Mouse (Mus musculus) lung, adult 2 months (tissue): ENCODE results near the gene Kifc3. TPM values are rescaled to one million over a fixed set of nuclear protein-coding genes. Genes with fewer than 3 reads are reported as not detected.
A peak's percentile ranks its signal among the peaks of the same experiment; 100 is the strongest.

Experiments used
- DNase-seq: peaks from one replicate; pipeline ENCODE4 v3.0.0; 2022
- H3K4me1 ChIP-seq: fragments of 200-500 bp; 2 replicates; pipeline ENCODE4 v1.6.1; 2011; ENCODE audit warnings: low read length; ENCODE audit not compliant: control insufficient read depth, insufficient read depth
- H3K4me3 ChIP-seq: fragments of 200-500 bp; replicated peaks from 2 replicates; pipeline ENCODE3; 2011; ENCODE audit warnings: low read depth, mild to moderate bottlenecking, control low read depth, low read length; ENCODE audit errors: extremely low read depth
- CTCF ChIP-seq: fragments of 200-500 bp; IDR thresholded peaks from 2 replicates; pipeline ENCODE4 v1.5.1; 2011; ENCODE audit warnings: mild to moderate bottlenecking, low read length, control low read depth; ENCODE audit not compliant: insufficient read depth
- POLR2A ChIP-seq: fragments of 200-500 bp; IDR thresholded peaks from 2 replicates; pipeline ENCODE4 v1.6.1; 2011; ENCODE audit warnings: low read depth, mild to moderate bottlenecking, control low read depth, low read length, borderline replicate concordance; ENCODE audit errors: extremely low read depth
- WGBS: fragments of 180-500 bp; shearing (Covaris S2); methylation state at CpG from one replicate; pipeline ENCODE4 v1.1.7; 2018; 5-methylcytosine and 5-hydroxymethylcytosine counted together
- polyA plus RNA-seq: library from polyadenylated mRNA; depleted of rRNA; stranded (reverse); fragments of >200 nt; gene quantifications from 2 replicates; pipeline ENCODE4 v1.2.3, GENCODE M21; 2012; rRNA removed

Gene Kifc3
- polyA plus RNA-seq, 1 experiment, result 93.2 TPM

- Histone ChIP-seq H3K4me3 (no peak overlapping the region), H3K4me1 (peaks cover 3% of the 10 kb centered on the region; the same call in 1 of the 2 replicates)
- DNase-seq, result no peak
- no peak for TF ChIP-seq CTCF
- no peak for TF ChIP-seq POLR2A
- WGBS, result 37% methylated on average over 6 of the region's 6 CpGs
Measured at GRCm38 (mm10) chr8:95059812-95060533, 142.6 kb downstream of the Kifc3 start.

- WGBS, result 60% methylated on average over 6 of the region's 6 CpGs
- TF ChIP-seq POLR2A (no peak), CTCF (no peak)
- H3K4me1 ChIP-seq, result peaks cover 3% of the 10 kb centered on the region; the same call in 1 of the 2 replicates
- DNase-seq, result no peak
- H3K4me3 ChIP-seq, result no peak overlapping the region
Measured at GRCm38 (mm10) chr8:95058661-95059060, 144.0 kb downstream of the Kifc3 start.

DNA sequence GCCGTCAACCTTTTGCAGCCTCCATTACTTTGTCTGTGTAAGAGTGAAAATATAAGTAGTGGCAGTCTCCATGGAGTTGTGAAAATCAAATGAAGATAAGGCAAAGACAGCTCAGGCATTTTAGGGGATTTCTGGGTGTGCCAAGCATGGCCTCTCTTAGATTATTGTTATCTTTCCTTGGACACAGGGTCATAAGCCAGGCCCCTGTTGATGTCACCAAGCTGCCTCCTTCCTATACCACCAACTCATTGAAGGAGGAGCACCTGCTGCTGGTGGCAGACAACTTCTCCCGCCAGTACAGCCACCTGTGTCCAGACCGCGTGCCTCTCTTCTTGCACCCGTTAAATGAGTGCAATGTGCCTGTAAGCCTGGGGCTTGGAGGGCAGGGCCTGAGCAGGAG is 146.2 kb downstream of the Kifc3 start:
- 71% methylated on average over 5 of the region's 5 CpGs for WGBS
- no peak for DNase-seq
- Histone ChIP-seq H3K4me3 (no peak overlapping the region), H3K4me1 (peaks cover 3% of the 10 kb centered on the region; the same call in 1 of the 2 replicates)
- no peak for TF ChIP-seq POLR2A
- no peak for TF ChIP-seq CTCF

GRCm38 (mm10) chr8:95054927-95055510 is 147.6 kb downstream of the Kifc3 start, which contains the start of gene Drc7:
Gene Drc7 (plus strand): TSS chr8:95055103.
- peak; percentile 9 for DNase-seq
- 27% methylated on average over 2 of the region's 2 CpGs for WGBS
- TF ChIP-seq CTCF, result no peak
- no peak for TF ChIP-seq POLR2A
- H3K4me3 ChIP-seq, result no peak within 1 kb of the TSS
- peaks cover 3% of the 10 kb centered on the region; the same call in 1 of the 2 replicates for H3K4me1 ChIP-seq

GRCm38 (mm10) chr8:95054438-95054837 is 148.2 kb downstream of the Kifc3 start:
- H3K4me3 ChIP-seq, result no peak overlapping the region

More at GRCm38 (mm10) chr8:95054438-95054837, 148.2 kb downstream of the Kifc3 start:
- peaks cover 2% of the 10 kb centered on the region; the same call in 1 of the 2 replicates for H3K4me1 ChIP-seq
- WGBS, result 52% methylated on average over 6 of the region's 6 CpGs
- no peak for DNase-seq
- no peak for TF ChIP-seq CTCF
- TF ChIP-seq POLR2A, result no peak

Other genes starting within 250 kb of the Kifc3 start
- 192 and 233 TPM in 2 replicates for gene Adgrg1, start 228.1 kb downstream of the Kifc3 start, polyA plus RNA-seq
- 15.4 and 18.9 TPM in 2 replicates for gene Adgrg3, start 185.1 kb downstream of the Kifc3 start, polyA plus RNA-seq
- gene Drc7, start 147.7 kb downstream of the Kifc3 start, polyA plus RNA-seq, result 14.0 and 18.5 TPM in 2 replicates
- gene Katnb1, start 121.6 kb downstream of the Kifc3 start, polyA plus RNA-seq, result 18.4 and 20.0 TPM in 2 replicates
- gene Cngb1, start 103.8 kb upstream of the Kifc3 start, polyA plus RNA-seq, result 1.9 and 2.4 TPM in 2 replicates
- 2.4 and 4.2 TPM in 2 replicates for gene Tepp, start 107.8 kb upstream of the Kifc3 start, polyA plus RNA-seq
- gene Zfp319, start 129.1 kb upstream of the Kifc3 start, polyA plus RNA-seq, result 17.1 and 20.8 TPM in 2 replicates
- gene Usb1, start 129.5 kb upstream of the Kifc3 start, polyA plus RNA-seq, result 26.1 and 31.8 TPM in 2 replicates
- gene Mmp15, start 149.5 kb upstream of the Kifc3 start, polyA plus RNA-seq, result 120 and 133 TPM in 2 replicates
- 65.0 and 66.0 TPM in 2 replicates for gene Cfap20, start 232.1 kb upstream of the Kifc3 start, polyA plus RNA-seq